Mouse (Mus musculus) kidney, adult 10 weeks (tissue): ENCODE measurements around the gene P2ry13. TPM values are rescaled to one million over a fixed set of nuclear protein-coding genes. Genes with fewer than 3 reads are reported as not detected.

Experiments
- polyA plus RNA-seq: library from polyadenylated mRNA; stranded (reverse); fragments of 350-450 nt; fragmentation: Illumina TruSeq; extraction: RNeasy Lipid Tissue Mini Kit (QIAGEN cat#74804); gene quantifications from one replicate; pipeline ENCODE4 v1.2.3, GENCODE M21; 2014; ENCODE audit warnings: low read depth, low replicate concordance

Gene P2ry13
- polyA plus RNA-seq, result 0.61 TPM

GRCm38 (mm10) chr3:59210727-59211126, at the start of gene P2ry13:
Gene P2ry13, minus strand, starts transcription at chr3:59210882.

GRCm38 (mm10) chr3:59194938-59195337, 15.7 kb downstream of the P2ry13 start, which contains the start of gene Gpr87:
Gene Gpr87, minus strand, starts transcription at chr3:59195104.

Other genes with a start within 250 kb of the P2ry13 start
- 1.4 TPM for gene Med12l, start 205.1 kb downstream of the P2ry13 start, polyA plus RNA-seq
- 0.20 TPM for gene Gpr171, start 109.1 kb downstream of the P2ry13 start, polyA plus RNA-seq
- gene P2ry14, start 57.3 kb downstream of the P2ry13 start, polyA plus RNA-seq, result 9.2 TPM
- gene Gpr87, start 15.8 kb downstream of the P2ry13 start, polyA plus RNA-seq, result not detected
- gene P2ry12, start 52.0 kb upstream of the P2ry13 start, polyA plus RNA-seq, result 0.97 TPM
- 1.1 TPM for gene Igsf10, start 133.5 kb upstream of the P2ry13 start, polyA plus RNA-seq